Mouse (Mus musculus) cerebellum, postnatal 4 days (tissue): ENCODE data around the gene Dyrk1b.
"Not testable (repeated sequence)": the region's sequence is repeated elsewhere in the genome, so short reads cannot be mapped to it uniquely, and the experiment has no call there.

Experiments
- DNase-seq, 2 experiments: peaks; one replicate each; pipeline ENCODE4 v3.0.0; 2022; ENCODE audit warnings: low spot score in 2 of 2, mixed read lengths in 1 of 2

The Dyrk1b gene

DNA sequence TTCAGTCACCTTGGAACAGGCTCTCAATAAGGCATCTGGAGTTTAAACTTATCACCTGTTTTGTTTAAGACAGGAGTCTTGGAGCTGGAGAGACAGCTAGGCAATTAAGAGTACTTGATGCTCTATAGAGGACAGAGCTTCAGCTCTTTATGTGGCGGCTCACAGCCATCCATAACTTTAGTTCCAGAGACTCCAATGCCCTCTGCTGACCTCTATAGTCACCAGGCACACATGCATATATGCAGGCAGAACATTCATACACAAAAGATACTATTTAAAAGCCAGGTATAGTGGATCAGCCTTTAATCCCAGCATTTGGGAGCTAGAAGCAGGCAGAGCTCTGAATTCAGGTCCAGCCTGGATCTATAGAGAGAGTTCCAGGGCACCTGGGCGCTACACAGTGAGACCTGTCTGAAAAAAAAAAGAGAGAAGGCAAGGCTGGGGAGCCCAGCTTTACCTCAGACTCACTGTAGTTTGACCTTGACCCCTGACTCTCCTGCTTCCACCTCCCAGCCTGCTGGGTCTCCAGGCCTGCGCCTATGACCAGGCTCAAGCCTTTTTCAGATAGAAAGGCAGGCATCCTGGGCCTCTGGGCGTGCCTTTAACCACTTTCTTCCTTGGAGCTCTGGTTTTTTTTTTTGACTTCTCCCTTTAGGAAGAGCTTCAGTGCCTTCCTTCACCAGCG is 16.3 kb downstream of the Dyrk1b start:
- no peak for DNase-seq

DNA sequence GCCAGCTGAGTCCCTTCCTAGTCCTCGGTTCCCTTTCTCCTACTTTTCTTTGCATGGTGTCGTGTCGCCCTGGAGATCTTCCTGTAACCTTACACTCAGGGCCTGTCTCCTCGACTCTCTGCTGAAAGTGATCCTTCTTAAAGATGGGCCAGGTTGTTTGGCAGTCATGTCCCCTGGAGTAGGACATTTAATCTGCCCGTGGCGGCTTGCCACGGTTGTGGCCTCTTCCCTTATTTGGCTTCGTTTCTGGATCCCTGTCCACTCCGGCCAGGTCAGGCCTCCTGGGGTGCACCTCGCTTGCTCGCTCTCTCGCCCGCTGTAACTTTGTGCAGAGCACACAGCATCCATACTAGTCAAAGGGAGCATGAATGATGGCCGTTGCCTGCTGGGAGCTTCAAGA is 17.3 kb downstream of the Dyrk1b start:
- DNase-seq = no peak

DNA sequence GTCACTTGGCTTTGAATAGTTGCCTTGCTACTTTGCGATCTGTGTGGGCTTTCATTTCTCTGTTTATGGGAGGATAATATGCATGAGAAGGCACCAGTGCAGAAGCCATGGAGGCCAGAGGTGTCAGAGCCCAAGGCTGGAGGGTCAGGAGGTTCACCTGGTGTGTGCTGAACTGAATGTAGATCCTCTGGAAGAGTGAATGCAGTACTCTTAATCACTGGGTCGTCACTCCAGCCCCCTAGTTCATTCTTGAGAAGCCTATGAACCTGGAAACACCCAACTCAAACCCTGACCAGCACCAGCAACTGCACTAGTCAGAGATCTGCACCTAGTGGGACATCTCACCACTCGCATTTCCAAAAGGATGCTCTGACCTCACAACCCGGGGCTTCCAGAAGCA is 19.8 kb downstream of the Dyrk1b start:
- DNase-seq = no peak

DNA sequence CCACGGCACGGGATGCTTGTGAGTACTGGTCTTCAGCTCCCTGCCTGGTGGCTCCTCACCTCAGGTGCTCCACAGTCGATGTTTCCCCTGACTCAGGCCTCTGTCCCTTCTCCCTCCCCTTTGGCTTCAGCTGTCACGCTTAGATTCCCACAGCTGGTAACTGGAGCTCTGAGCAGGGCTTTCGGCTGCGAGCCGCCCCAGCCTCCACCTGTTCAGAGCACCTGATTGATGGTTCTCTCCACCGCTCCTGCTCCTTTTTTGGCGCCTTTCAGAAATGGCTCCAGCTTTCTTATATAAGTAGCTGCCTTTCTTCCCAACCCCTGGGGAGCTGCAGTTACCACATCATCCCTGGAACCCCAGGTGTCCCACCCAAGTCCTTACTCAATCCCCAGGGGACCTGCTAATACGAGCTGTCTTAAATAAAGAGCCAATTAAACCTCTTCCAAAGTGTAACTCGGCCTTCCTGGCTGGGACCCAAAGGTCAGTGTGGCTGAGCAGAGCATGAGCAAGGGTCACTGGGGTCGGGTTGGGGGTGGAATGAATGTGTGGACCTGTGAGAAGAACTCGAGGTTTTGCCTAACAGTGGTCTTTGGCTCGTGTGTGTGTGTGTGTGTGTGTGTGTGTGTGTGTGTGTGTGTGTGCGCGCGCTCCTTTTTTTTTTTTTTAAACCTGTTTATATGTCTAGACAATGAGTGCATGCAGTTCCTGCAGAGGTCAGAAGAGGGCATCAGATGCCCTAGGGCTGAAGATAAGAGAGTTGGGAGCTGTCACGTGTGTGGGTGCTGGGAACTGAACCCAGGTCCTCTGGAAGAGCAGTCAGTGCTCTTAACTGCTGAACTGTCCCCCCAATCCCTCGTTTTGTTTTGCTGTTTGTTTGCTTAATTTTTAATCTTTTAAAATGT is 24.2 kb downstream of the Dyrk1b start:
- peak in 1 of 2 experiments; percentile 11 for DNase-seq

DNA sequence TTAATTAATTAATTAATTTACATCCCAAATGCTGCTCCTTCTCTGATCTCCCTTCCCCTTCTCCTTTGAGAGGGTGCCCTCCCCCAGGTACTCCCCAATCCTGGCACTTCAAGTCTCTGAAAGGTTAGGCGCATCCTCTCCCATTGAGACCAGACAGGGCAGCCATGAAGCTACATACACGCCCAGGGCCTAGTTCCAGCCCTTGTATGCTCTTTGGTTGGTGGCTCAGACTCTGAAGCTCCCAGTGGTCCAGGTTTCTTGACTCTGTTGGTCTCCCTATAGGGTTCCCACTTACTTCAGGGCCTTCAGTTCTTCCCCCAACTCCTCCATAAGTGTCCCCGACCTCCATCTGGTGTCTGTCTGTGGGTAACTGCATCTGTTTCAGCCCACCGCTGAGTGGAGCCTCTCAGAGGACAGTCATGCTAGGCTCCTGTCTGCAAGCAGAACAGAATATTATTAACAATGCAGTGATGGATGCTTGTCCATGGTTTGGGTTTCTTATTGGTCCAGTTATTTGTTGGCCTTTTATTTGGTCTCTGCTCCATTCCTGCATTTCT is 26.9 kb downstream of the Dyrk1b start:
- no peak for DNase-seq

DNA sequence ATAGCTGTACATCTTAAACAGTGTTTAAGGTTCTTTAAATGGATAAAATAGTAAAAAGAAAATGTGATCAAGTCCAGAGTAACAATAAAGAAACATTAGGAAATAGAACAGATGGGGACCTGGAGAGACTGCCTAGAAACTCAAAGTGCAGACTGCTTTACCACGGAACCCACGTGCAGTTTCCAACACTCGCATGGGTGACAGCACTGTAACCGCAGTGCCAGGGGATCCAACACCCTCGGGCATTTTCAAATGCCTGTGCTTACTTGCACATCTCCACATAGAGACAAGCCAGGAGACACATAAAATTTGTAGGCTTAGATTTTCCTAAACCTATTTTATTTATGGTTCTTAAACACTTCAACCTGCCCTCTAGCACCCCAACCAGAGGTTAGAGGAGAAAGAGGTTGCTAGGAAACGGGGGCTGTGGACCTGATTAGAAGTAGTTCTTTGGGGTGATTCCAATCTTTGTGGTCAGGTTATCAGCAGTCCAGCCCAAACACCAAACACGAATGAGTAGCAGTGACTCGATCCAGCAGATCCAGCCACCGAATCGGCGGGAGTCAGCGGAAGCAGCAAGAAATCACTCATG is 29.2 kb downstream of the Dyrk1b start:
- DNase-seq = peak in 1 of 2 experiments; percentile 7

DNA sequence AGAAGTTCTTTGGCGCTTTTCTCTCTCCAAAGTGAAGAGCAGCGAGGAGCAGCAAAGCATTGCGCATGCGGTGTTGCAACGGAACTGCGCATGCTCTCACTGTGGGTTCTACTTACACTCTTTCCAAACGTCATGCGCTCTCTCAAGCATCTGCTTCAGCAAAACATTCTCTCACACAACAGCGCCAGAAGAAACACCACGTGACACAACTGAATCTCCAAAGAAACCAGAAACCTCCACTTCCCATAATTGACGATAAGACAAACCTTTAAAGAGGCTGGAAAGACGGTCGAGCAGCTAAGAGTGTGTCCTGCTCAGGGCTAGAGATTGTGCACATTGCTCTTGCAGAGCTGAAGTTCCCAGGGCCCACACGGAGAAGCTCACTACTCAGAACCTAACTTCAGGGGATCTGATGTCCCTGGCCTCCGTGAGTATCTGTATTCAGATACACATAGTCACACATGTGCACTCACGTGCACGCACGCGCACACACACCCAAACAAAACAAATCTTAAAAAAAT is 29.8 kb downstream of the Dyrk1b start:
- DNase-seq = peak in 1 of 2 experiments; percentile 20

DNA sequence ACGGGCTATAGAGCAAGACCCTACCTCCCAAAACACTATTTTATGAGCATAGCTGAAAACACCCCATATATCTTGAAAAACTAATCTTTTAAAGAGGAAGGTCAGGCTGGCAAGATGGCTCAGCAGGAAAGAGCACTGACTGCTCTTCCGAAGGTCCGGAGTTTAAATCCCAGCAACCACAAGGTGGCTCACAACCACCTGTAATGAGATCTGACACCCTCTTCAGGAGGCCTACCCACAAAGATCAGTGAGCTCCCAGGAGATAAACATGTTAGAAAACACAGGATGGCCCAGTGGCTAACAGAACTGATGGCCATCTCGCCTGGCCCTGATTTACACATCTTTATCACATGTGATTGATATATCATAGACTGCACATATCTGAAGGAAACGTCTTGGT is 31.5 kb downstream of the Dyrk1b start:
- DNase-seq = no peak

DNA sequence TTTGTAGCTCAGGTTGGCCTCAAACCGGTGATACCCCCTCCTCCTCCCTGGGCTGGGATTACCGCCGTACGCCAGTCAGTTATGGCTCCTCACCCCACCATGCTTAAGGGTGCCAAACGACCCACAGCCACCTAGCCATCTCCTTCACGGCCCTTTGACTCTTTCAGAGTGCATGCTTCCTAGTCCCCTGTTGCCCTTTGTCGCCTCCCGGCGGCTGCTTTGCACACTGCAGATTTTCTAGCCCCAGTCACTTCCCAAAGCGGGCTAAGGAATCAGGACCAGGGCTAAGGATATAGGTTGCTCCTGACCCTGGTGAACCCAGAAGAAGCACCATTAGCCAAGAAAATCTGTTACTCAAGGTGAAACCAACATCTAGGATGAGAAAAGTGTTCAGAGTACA is 34.9 kb downstream of the Dyrk1b start:
- DNase-seq = peak in 1 of 2 experiments; percentile 72

DNA sequence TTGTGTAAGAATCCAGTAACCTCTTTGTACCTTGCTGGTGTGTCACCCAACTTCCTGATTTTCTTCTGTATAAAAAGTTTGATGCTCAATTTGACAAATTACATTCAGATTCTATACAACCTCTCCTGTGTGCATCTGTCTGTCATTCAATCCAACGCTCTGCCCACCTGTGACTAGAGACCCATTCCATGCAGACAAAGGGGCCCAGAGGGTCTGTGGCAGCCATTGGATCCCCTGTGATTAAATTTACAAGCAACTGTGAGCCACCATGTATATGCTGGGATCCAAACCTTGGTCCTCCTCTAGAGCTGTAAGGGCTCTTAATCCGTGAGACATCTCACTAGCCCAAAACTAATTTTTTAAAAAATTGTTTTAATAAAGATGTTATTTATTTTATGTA is 36.7 kb downstream of the Dyrk1b start:
- DNase-seq = not testable (repeated sequence)

DNA sequence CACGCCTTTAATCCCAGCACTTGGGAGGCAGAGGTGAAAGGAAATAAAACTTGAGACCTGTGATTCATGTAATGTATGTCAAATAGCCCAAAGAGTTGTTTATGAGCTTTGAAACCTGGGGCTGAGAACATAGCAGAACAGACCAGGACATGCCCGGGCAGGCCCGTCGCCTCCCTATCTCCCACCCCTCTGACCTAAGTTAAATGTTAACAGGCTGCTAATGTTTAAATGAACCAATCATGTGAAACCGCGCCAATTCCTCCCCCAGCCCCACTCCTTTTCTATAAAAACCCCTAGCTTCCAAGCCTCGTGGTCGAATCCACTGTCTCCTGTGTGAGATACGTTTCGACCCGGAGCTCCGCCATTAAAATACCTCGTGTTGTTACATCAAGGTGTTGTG is 38.5 kb downstream of the Dyrk1b start:
- DNase-seq = not testable (repeated sequence)

DNA sequence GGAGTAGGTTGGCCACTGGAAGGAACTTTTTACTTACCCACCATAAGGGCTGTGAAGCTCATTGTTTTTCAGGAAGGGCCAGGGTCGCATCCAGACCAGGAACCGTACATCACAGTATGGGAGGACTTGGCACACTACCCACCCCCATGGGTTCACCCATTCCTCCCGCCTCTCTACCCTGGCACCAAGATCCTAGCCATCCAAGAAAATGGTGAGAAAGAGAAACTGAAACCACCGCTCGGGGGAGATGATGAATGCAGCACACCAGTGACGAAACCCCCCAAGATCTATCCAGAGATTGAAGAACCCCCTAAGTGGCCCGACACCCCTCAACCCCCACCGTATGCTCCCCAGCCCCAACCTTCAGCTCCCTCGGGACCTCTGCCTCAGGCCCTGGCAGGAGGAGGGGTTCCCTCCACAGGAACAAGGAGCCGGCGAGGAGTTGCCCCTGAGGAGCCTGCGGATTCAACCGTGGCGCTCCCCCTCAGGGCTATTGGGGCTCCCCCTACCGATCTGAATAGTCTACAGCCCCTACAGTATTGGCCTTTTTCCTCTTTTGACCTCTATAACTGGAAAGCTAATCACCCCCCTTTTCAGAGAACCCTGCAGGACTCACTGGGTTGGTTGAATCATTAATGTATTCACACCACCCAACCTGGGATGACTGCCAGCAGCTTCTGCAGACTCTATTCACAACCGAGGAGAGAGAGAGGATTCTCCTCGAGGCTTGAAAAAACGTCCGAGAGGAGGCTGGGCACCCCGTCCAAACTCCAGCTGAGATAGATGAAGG is 39.9 kb downstream of the Dyrk1b start:
- DNase-seq = peak in 1 of 2 experiments; percentile 53

DNA sequence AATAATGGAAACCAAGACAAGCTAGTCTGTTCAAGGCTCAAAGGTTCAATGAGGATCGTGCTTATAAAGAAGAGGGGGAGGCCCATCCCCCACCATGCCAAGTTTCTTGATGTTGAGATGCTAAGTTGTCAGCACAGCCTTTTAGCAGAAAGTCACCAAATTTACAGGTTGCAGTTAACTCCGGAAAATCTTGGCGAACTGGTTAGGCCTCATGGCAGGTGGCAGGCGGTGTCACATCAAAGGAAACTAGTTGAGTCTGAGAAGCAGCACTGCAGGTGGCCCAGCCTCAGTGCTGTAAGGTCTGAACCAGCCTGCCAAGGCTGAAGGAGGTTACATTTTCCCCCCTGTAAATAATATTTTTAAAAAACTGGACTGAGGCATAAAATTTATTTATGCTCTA is 47.6 kb downstream of the Dyrk1b start:
- not testable (repeated sequence) for DNase-seq

DNA sequence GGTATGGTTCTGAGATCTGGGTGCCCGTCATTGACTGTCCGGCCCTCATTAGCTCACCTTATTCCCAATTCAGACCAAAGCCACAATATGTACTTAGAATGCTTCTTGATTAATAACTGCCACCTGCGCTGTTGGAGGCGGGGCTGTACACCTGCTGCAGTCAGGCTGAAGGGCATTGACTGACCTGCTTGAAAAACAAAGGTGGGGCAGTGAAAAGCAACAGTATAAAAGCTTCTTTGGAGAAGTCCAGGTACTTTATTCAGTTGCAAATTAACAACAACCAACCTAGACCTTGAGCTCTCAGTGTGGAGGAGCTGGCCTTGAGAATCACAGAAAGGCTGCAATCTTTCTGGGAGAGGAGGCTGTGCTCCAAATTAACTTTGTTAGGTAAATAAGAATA is 48.2 kb downstream of the Dyrk1b start:
- not testable (repeated sequence) for DNase-seq
